Mouse (Mus musculus) thymus, adult 2 months (tissue): ENCODE measurements at regions not wholly inside any gene's neighbourhood (a gene's known extent, or its start where the extent isn't known, plus 50 kb on each side); places are given as distances from the start of the nearest gene placed in this dataset.

ENCODE experiments used
- DNase-seq: peaks from one replicate; pipeline ENCODE4 v3.0.0; 2021
- H3K27ac ChIP-seq: fragments of 200-500 bp; 2 replicates; pipeline ENCODE4 v1.5.1; 2012; ENCODE audit warnings: low read length, control low read depth; ENCODE audit not compliant: control insufficient read depth, insufficient read depth
- H3K27me3 ChIP-seq: fragments of 200-500 bp; 2 replicates; pipeline ENCODE4 v1.6.1; 2012; ENCODE audit warnings: mild to moderate bottlenecking, low read length, moderate library complexity, mixed read lengths; ENCODE audit not compliant: control insufficient read depth, insufficient read depth
- H3K36me3 ChIP-seq: fragments of 200-500 bp; 2 replicates; pipeline ENCODE4 v1.6.1; 2012; ENCODE audit warnings: mild to moderate bottlenecking, low read length, moderate library complexity; ENCODE audit not compliant: control insufficient read depth, insufficient read depth
- H3K4me1 ChIP-seq: fragments of 200-500 bp; replicated peaks from 2 replicates; pipeline ENCODE4 v1.6.1; 2012; ENCODE audit warnings: low read length; ENCODE audit not compliant: control insufficient read depth, insufficient read depth
- H3K4me3 ChIP-seq: fragments of 200-500 bp; 2 replicates; pipeline ENCODE4 v1.5.1; 2012; ENCODE audit warnings: mild to moderate bottlenecking, low read length, control low read depth, moderate library complexity; ENCODE audit not compliant: control insufficient read depth, insufficient read depth
- CTCF ChIP-seq: fragments of 200-500 bp; IDR thresholded peaks from 2 replicates; pipeline ENCODE4 v1.5.1; 2012; ENCODE audit warnings: mild to moderate bottlenecking, control low read depth, low read length, moderate library complexity, borderline replicate concordance; ENCODE audit not compliant: control insufficient read depth, poor library complexity, insufficient read depth; ENCODE audit errors: extremely low read depth
- POLR2A ChIP-seq: fragments of 200-500 bp; IDR thresholded peaks from 2 replicates; pipeline ENCODE4 v1.6.1; 2012; ENCODE audit warnings: mild to moderate bottlenecking, low read length, control low read depth, moderate library complexity; ENCODE audit not compliant: control insufficient read depth, poor library complexity, insufficient read depth; ENCODE audit errors: extremely low read depth
- WGBS: fragments of 180-500 bp; shearing (Covaris S2); methylation state at CpG from one replicate; pipeline ENCODE4 v1.1.7; 2018; 5-methylcytosine and 5-hydroxymethylcytosine counted together

DNA sequence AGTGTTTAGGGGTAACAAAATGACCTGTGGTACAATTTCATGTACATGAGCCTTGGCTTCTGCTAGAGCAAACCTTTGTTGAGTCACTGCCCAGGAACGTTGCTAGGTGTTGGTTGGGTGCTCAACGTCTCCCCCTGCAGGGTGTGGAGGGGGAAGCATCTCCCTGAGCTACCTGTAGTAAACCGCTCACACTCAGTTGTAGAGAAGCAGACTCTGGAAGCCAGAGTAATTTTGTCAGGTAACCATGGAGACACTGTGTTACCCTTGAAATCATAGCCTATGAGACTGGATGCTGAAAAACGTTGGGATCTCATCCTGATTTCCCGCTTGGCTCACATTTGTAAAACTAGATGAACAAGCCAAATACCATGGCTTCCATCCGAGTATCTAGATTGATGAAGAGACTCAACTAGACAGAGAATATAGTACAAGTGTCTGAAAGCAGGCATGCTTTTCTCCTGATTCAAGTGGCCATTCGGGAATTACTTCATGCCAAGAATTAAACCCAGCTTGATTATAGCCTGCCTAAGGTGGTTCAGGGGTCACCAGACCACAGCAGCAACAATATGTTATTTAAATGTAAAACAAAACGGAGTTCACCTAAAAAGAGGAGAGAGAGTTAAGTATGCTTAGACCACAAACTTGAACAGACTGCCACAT lies 63.7 kb upstream of the Ctla4 start:
- H3K4me3 ChIP-seq = no peak overlapping the region
- H3K4me1 ChIP-seq = peaks cover 19% of the 10 kb centered on the region
- no peaks in the 10 kb centered on the region for H3K36me3 ChIP-seq
- H3K27ac ChIP-seq = no peak overlapping the region
- DNase-seq = peak; percentile 87
- WGBS = 66% methylated on average over 8 of the region's 8 CpGs
- TF ChIP-seq CTCF (peak; percentile 79; the same call in 1 of the 2 replicates), POLR2A (no peak)
- no peaks in the 10 kb centered on the region for H3K27me3 ChIP-seq

DNA sequence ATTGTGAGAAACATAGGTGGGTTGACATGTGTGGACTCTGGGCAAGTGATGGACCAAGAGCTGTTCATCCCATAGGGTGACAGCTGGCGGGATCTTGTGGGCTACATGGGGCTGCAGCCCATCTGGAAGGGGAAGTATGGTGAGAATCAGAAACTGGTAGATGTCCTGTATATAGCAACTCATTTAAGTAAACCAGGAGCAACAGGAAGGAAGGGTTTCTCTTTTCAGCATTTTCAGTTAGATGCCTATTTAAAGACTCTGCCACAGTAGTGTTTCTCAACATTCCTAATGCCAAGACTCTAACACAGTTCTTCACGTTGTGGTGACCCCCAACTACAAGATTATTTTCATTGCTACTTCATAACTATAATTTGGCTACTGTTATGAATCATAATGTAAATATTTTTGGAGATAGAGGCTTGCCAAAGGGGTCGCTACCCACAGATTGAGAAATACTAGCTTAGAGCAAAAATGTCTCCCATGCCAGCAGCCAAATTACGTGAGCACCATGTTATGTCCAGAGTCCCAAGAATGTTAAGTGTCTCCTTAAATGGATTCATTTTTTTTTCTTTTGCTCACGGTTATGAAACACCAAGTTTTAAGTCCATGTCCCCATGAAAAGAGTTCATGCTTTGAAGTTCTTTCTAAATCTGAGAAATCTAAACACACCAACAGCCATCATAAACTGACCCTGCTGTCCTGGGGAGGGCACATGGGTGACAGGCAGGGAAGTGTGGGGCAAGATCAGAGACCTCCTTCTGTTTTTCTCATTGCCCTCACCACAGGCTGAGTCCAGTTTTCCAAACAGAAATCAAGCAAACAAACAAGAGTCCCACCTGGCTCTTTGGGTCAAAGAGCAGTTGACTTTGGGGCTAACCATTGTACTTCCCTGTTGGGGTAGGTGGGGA lies 62.3 kb upstream of the Ctla4 start:
- H3K27me3 ChIP-seq = no peaks in the 10 kb centered on the region
- H3K4me1 ChIP-seq = peaks cover 19% of the 10 kb centered on the region
- no peak for DNase-seq
- H3K36me3 ChIP-seq = no peaks in the 10 kb centered on the region
- TF ChIP-seq CTCF (no peak), POLR2A (no peak)
- 76% methylated on average over 5 of the region's 5 CpGs for WGBS
- H3K27ac ChIP-seq = no peak overlapping the region
- no peak overlapping the region for H3K4me3 ChIP-seq

DNA sequence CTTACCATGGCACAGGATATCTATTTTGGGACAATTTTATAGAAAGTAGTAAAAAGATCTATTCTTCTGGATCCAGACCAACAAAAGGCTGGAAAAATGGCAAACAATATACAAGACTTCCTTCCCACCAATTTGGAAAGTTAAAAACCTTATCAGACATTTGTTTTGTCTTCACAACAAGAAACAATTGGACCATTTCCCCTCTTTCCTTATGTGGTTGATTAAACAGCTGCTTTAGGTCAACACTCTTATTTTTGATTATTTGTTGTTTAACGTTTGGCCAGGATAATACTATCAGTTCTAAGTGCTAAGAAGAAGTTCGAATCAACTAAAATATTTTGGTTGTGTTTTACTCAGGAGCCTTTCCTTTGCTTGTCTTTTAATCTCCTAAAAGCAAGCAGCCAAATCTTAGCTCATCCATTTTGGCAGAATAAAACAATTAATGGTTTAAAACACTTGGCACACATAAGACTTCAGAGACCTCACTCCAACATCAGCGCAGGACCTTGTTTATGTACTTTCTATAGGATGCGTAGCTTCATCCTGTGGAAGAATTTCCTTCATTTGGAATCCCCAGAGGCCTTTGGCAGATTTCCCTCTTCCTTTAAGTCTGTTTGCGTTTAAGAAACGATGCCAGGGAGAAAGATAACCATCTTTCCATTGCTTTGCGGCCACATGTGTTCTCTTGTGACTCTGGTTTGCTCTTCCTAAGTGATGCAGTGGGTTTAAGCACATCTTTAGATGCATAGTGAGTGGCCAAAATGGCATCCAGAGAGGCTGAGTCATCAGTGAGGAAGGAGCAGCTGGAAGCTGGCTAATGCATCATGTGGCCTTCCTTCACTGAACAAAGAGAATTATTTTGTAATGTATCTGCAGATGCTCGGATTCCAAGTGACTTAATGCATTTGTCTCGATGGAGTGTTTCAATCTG lies 61.3 kb upstream of the Ctla4 start:
- no peak for DNase-seq
- Histone ChIP-seq H3K27ac (no peak overlapping the region), H3K4me1 (peaks cover 17% of the 10 kb centered on the region), H3K4me3 (no peak overlapping the region), H3K36me3 (no peaks in the 10 kb centered on the region), H3K27me3 (no peaks in the 10 kb centered on the region)
- TF ChIP-seq POLR2A (no peak), CTCF (no peak)
- WGBS = 92% methylated on average over 9 of the region's 9 CpGs

DNA sequence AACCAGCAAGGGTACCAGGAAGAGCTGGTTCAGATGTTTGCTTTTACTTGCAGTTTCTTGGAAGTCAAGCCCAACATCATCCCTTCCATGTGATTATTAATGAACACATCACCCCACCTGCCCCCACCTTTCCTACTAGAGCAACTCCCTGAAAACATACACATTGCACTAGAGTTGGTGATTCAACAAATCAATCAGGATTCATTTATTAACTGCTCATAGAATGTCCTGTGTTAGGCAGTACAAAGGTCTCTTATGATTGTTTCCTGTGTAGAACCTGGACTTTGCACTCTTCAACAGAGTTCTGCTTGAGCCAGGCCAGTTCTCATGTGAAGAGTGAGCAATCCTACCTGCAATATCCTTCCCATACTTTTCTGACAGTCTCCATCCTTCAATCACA lies 59.8 kb upstream of the Ctla4 start:
- no peaks in the 10 kb centered on the region for H3K36me3 ChIP-seq
- H3K4me1 ChIP-seq = peaks cover 15% of the 10 kb centered on the region
- H3K27me3 ChIP-seq = no peaks in the 10 kb centered on the region
- TF ChIP-seq POLR2A = no peak
- TF ChIP-seq CTCF = no peak
- H3K27ac ChIP-seq = no peak overlapping the region
- H3K4me3 ChIP-seq = no peak overlapping the region
- no peak for DNase-seq

DNA sequence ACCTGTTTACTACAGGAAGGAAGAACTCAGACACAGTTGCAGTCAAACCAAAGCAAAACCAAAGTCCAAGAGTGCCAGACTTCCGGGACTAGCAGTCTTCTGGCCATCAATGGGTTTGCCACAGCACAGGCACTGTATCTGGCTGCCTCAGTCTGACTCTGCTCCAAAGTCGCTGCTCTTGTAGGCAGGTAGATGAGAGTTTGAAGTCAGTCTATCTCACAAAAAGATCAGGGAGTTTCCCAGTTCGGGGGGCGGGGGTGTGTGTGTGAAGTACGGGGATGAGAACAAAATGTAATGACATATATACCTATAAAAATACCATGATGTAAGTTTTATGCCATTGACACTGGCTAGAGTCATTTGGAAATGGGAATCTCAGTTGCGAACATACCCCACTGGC lies 58.6 kb upstream of the Ctla4 start:
- Histone ChIP-seq H3K27me3 (no peaks in the 10 kb centered on the region), H3K36me3 (no peaks in the 10 kb centered on the region), H3K4me3 (no peak overlapping the region), H3K27ac (no peak overlapping the region), H3K4me1 (peaks cover 10% of the 10 kb centered on the region)
- no peak for TF ChIP-seq POLR2A
- no peak for TF ChIP-seq CTCF
- 91% methylated on average over 6 of the region's 6 CpGs for WGBS
- DNase-seq = no peak

DNA sequence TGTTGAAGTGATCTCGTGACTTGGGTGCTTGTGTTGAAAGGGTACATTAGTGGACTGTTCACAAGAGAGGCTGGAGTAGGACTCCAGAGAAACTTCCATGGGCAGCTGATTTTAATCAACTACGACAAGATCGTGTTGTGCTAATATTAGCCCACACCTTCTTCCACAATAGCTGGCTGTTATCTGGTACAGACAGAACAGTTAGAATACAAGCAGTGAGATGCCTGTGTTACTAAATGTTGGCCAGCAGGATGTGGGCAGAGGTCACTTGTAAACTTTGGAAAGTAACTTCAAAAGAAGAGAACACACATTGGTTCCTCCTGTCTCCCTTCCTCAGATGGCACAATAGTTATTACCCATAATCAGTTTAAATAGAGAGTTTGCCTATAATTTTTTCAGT lies 57.0 kb upstream of the Ctla4 start:
- Histone ChIP-seq H3K4me3 (no peak overlapping the region), H3K27ac (no peak overlapping the region), H3K4me1 (0 out of 2 replicates have a peak, but pooled peaks cover 4% of the 10 kb centered on the region), H3K36me3 (no peaks in the 10 kb centered on the region), H3K27me3 (no peaks in the 10 kb centered on the region)
- no peak for TF ChIP-seq POLR2A
- TF ChIP-seq CTCF = no peak
- DNase-seq = no peak
- WGBS = 56% methylated on average over 3 of the region's 3 CpGs
